Mouse (Mus musculus) bone marrow macrophage, adult 2 months (primary cell): ENCODE measurements around the gene Srsf9.

Experiments
- CTCF ChIP-seq: IDR thresholded peaks from 2 replicates; pipeline ENCODE4 v1.5.1; 2012; ENCODE audit warnings: low read depth, mild to moderate bottlenecking, low read length, moderate library complexity
- POLR2A ChIP-seq: IDR thresholded peaks from 2 replicates; pipeline ENCODE4 v1.6.1; 2012; ENCODE audit warnings: mild to moderate bottlenecking, low read depth, low read length, borderline replicate concordance

- TF ChIP-seq CTCF (no peak), POLR2A (no peak)
Observed at GRCm38 (mm10) chr5:115278053-115278452, 48.9 kb upstream of the Srsf9 start.
